Comparison of ENCODE assay signal across 26 mouse cellular contexts in genomic region chr3:142546690-142547089, GRCm38 (mm10). TPM values are rescaled to one million over a fixed set of nuclear protein-coding genes. Genes with fewer than 3 reads are reported as not detected.
DNase-seq lines count a peak whose midpoint lies in the region; ATAC-seq and TF ChIP-seq lines count a peak whose summit lies in the region.
"Had no signal": no experiment of that assay in that cellular context is flagged by ENCODE, and none has a peak within 500 bp of the region (broad histone marks: within the 10 kb centered on the region; RNA-seq: fewer than 3 reads in every experiment).

No protein-coding gene starts in this region.

- WGBS in hindbrain, postnatal 0 days = 42% methylated on average over 3 of the region's 3 CpGs
- WGBS in hindbrain, embryonic 11.5 days = 86% methylated on average over 3 of the region's 3 CpGs

- H3K27ac ChIP-seq in hindbrain, postnatal 0 days = no peak overlapping the region
- H3K27ac ChIP-seq in hindbrain, embryonic 11.5 days (ENCODE audit: low read depth, low read length) = no peak overlapping the region
- H3K27ac ChIP-seq: embryonic facial prominence, embryonic 12.5 days; forebrain, embryonic 12.5 days; gastrocnemius, adult 2 months; hindbrain, embryonic 15.5 days; limb, embryonic 15.5 days; midbrain, embryonic 12.5 days had no signal

- 0 out of 2 replicates have a peak, but pooled peaks cover 2% of the 10 kb centered on the region for H3K4me1 ChIP-seq in hindbrain, postnatal 0 days (ENCODE audit: insufficient read depth, low read length)
- H3K4me1 ChIP-seq in hindbrain, embryonic 11.5 days (replicated peaks; ENCODE audit: control insufficient read depth, insufficient read depth, low read length) = no peaks in the 10 kb centered on the region
- H3K4me1 ChIP-seq: embryonic facial prominence, embryonic 12.5 days; forebrain, embryonic 12.5 days; hindbrain, embryonic 15.5 days; limb, embryonic 15.5 days; midbrain, embryonic 12.5 days had no signal

- no peak overlapping the region for H3K4me3 ChIP-seq in hindbrain, postnatal 0 days (ENCODE audit: low read length)
- no peak overlapping the region for H3K4me3 ChIP-seq in hindbrain, embryonic 11.5 days (ENCODE audit: low read depth, low read length)
- H3K4me3 ChIP-seq: embryonic facial prominence, embryonic 12.5 days; forebrain, embryonic 12.5 days; gastrocnemius, adult 2 months; hindbrain, embryonic 15.5 days; limb, embryonic 15.5 days; midbrain, embryonic 12.5 days had no signal

- TF ChIP-seq CTCF in hindbrain, postnatal 0 days (IDR thresholded peaks at IDR 0.05; ENCODE audit: low read depth) = no peak

- H3K9ac ChIP-seq in hindbrain, postnatal 0 days (replicated peaks; ENCODE audit: low read length) = no peak overlapping the region
- H3K9ac ChIP-seq in hindbrain, embryonic 11.5 days (ENCODE audit: low read depth, low read length) = no peak overlapping the region
- H3K9ac ChIP-seq: embryonic facial prominence, embryonic 12.5 days; forebrain, embryonic 12.5 days; hindbrain, embryonic 15.5 days; limb, embryonic 15.5 days; midbrain, embryonic 12.5 days had no signal

- H3K36me3 ChIP-seq in hindbrain, postnatal 0 days (ENCODE audit: insufficient read depth, low read length) = no peaks in the 10 kb centered on the region
- H3K36me3 ChIP-seq in hindbrain, embryonic 11.5 days (ENCODE audit: control insufficient read depth, insufficient read depth, low read length) = no peaks in the 10 kb centered on the region
- H3K36me3 ChIP-seq: embryonic facial prominence, embryonic 12.5 days; forebrain, embryonic 12.5 days; hindbrain, embryonic 15.5 days; limb, embryonic 15.5 days; midbrain, embryonic 12.5 days had no signal

- no peak for ATAC-seq in hindbrain, postnatal 0 days
- ATAC-seq in hindbrain, embryonic 11.5 days (ENCODE audit: low FRiP score) = no peak
- ATAC-seq: intestine, postnatal 0 days had no signal

- H3K4me2 ChIP-seq in hindbrain, postnatal 0 days (ENCODE audit: low read depth, low read length) = no peak overlapping the region
- no peak overlapping the region for H3K4me2 ChIP-seq in hindbrain, embryonic 11.5 days (replicated peaks; ENCODE audit: low read depth, low read length)
- H3K4me2 ChIP-seq: embryonic facial prominence, embryonic 12.5 days; forebrain, embryonic 12.5 days; hindbrain, embryonic 15.5 days; limb, embryonic 15.5 days; midbrain, embryonic 12.5 days had no signal

- H3K27me3 ChIP-seq in hindbrain, postnatal 0 days (ENCODE audit: insufficient read depth, low read length) = no peaks in the 10 kb centered on the region
- no peaks in the 10 kb centered on the region for H3K27me3 ChIP-seq in hindbrain, embryonic 11.5 days (ENCODE audit: control insufficient read depth, insufficient read depth, low read length)
- H3K27me3 ChIP-seq: embryonic facial prominence, embryonic 12.5 days; forebrain, embryonic 12.5 days; hindbrain, embryonic 15.5 days; limb, embryonic 15.5 days; midbrain, embryonic 12.5 days had no signal

- no peaks in the 10 kb centered on the region for H3K9me3 ChIP-seq in hindbrain, postnatal 0 days (ENCODE audit: low read length)
- H3K9me3 ChIP-seq in hindbrain, embryonic 11.5 days (ENCODE audit: control insufficient read depth, low read length) = no peaks in the 10 kb centered on the region
- H3K9me3 ChIP-seq: embryonic facial prominence, embryonic 12.5 days; forebrain, embryonic 12.5 days; hindbrain, embryonic 15.5 days; limb, embryonic 15.5 days; midbrain, embryonic 12.5 days had no signal

- DNase-seq in hindbrain, postnatal 0 days (ENCODE audit: low spot score) = peak; percentile 54
- DNase-seq in hindbrain, embryonic 11.5 days (ENCODE audit: low spot score) = no peak
- DNase-seq in lung, postnatal 36 days = peak; percentile 31
- no peak for DNase-seq in lung, postnatal 4 days
- DNase-seq in adipocyte (ENCODE audit: low spot score) = peak; percentile 32
- DNase-seq in naive thymus-derived CD4-positive, alpha-beta T cell, adult 2 months (ENCODE audit: low read depth) = peak; percentile 42
- no peak for DNase-seq in embryo, embryonic 10 days (ENCODE audit: low spot score)
- DNase-seq in left cerebral cortex, adult 8-10 months (ENCODE audit: low spot score in 2 of 2) = no peak
- DNase-seq: cerebellum, adult 11-12 months; gastrocnemius, adult 2 months; heart, postnatal 36 days; right cerebral cortex, adult 18-20 months; right cerebral cortex, postnatal 4 days; thymus, postnatal 25 days had no signal

RNA-seq across cellular contexts. Expression of gene Gbp3, which starts 13.1 kb away (rescaled TPM):
- total RNA-seq in hindbrain, postnatal 0 days (2014; rRNA removed) = 2.6 and 2.7 TPM in 2 replicates
- 2.4 and 3.9 TPM in 2 replicates for polyA plus RNA-seq in hindbrain, postnatal 0 days (2015; fragmentation: Nextera tagmentation; extraction: Ambion mirVana)
- 0.25 and 0.97 TPM in 2 replicates for polyA plus RNA-seq in hindbrain, embryonic 11.5 days (2014; fragmentation: Nextera tagmentation; extraction: Ambion mirVana)
- 10 to 100 TPM in 1 of 4 experiments, 1 to 10 TPM in 3; 7.9 to 11.0 (median 8.5) TPM for total RNA-seq in left cerebral cortex, adult 8-10 months (2022)

RNA-seq across cellular contexts. Expression of gene Gbp7, which starts 16.5 kb away (rescaled TPM):
- total RNA-seq in hindbrain, postnatal 0 days (2014; rRNA removed) = 1.9 and 2.8 TPM in 2 replicates
- polyA plus RNA-seq in hindbrain, postnatal 0 days (2015; fragmentation: Nextera tagmentation; extraction: Ambion mirVana) = 3.5 and 3.8 TPM in 2 replicates
- polyA plus RNA-seq in hindbrain, embryonic 11.5 days (2014; fragmentation: Nextera tagmentation; extraction: Ambion mirVana) = 1.5 and 2.3 TPM in 2 replicates
- 1 to 10 TPM; 2.9 to 3.4 (median 3.3) TPM for total RNA-seq in left cerebral cortex, adult 8-10 months (2022)

RNA-seq across cellular contexts. Expression of gene Gbp2b, which starts 48.0 kb away (rescaled TPM):
- 0.31 TPM in 1 of 2 replicates, not detected in the other for total RNA-seq in hindbrain, postnatal 0 days (2014; rRNA removed)
- 0.18 and 0.24 TPM in 2 replicates for polyA plus RNA-seq in hindbrain, postnatal 0 days (2015; fragmentation: Nextera tagmentation; extraction: Ambion mirVana)
- not detected in 2 replicates for polyA plus RNA-seq in hindbrain, embryonic 11.5 days (2014; fragmentation: Nextera tagmentation; extraction: Ambion mirVana)
- not detected for total RNA-seq in left cerebral cortex, adult 8-10 months (2022)
- total RNA-seq: left cerebral cortex, postnatal 36 days; MEL had no signal
- polyA plus RNA-seq: cortical plate, adult 2 months; embryonic facial prominence, embryonic 12.5 days; forebrain, embryonic 12.5 days; hindbrain, embryonic 15.5 days; limb, embryonic 15.5 days; liver, embryonic 16.5 days; midbrain, embryonic 12.5 days; neural tube, embryonic 14.5 days; stomach, embryonic 14.5 days had no signal

RNA-seq across cellular contexts. Expression of gene Gbp5, which starts 52.9 kb away (rescaled TPM):
- 0.37 and 0.97 TPM in 2 replicates for total RNA-seq in hindbrain, postnatal 0 days (2014; rRNA removed)
- 0.55 and 0.57 TPM in 2 replicates for polyA plus RNA-seq in hindbrain, postnatal 0 days (2015; fragmentation: Nextera tagmentation; extraction: Ambion mirVana)
- 0.19 TPM in 1 of 2 replicates, not detected in the other for polyA plus RNA-seq in hindbrain, embryonic 11.5 days (2014; fragmentation: Nextera tagmentation; extraction: Ambion mirVana)
- 1 to 10 TPM; 2.4 to 5.2 (median 3.3) TPM for total RNA-seq in left cerebral cortex, adult 8-10 months (2022)
- total RNA-seq: MEL had no signal
- polyA plus RNA-seq: limb, embryonic 15.5 days; midbrain, embryonic 12.5 days had no signal

Comparison
In these comparisons a context has a peak if more than half of its experiments do, and no peak if none do; other contexts are left out.
1. DNase-seq: peak in hindbrain, postnatal 0 days (single experiment), lung, postnatal 36 days (single experiment), adipocyte (single experiment) and naive thymus-derived CD4-positive, alpha-beta T cell, adult 2 months (single experiment); none in hindbrain, embryonic 11.5 days (single experiment), lung, postnatal 4 days (0 of 2), embryo, embryonic 10 days (single experiment) and left cerebral cortex, adult 8-10 months (0 of 2).